12 mouse cellular contexts compared by ENCODE assay signal in the genomic region with DNA sequence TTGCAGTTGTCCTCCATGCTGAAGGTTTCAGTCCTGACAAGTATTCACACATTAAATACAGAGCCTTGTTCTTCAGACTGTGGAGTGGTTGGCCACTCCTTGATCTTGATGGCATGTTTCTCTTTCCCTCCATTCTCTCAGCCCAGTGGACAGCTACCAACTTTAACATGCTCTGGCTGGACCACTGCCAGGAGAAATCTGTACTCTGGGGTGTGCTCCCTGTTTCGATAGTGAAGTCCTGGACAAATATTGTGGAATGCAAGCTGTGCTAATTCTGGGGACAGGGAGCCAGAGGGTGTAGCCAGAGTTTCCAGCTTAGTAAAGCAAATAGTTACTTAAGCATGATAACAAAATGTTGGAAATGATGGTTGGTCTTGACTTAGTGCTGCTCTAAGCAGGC. TPM values are rescaled to one million over a fixed set of nuclear protein-coding genes. Genes with fewer than 3 reads are reported as not detected.
DNase-seq lines count a peak whose midpoint lies in the region; ATAC-seq and TF ChIP-seq lines count a peak whose summit lies in the region.
"Had no signal": no experiment of that assay in that cellular context is flagged by ENCODE, and none has a peak within 500 bp of the region (broad histone marks: within the 10 kb centered on the region; RNA-seq: fewer than 3 reads in every experiment).

No protein-coding gene starts in this region.

- TF ChIP-seq CTCF in intestine, postnatal 0 days (IDR thresholded peaks at IDR 0.05; ENCODE audit: low read depth), result no peak
- no peak for TF ChIP-seq CTCF in heart, adult 2 months (IDR thresholded peaks at IDR 0.05)
- no peak; the same call in 1 of the 2 replicates for TF ChIP-seq CTCF in heart, postnatal 0 days (IDR thresholded peaks at IDR 0.05; ENCODE audit: low read depth)

- DNase-seq in heart, adult 2 months, result peak; percentile 31 to 49
- peak; percentile 66 for DNase-seq in heart, postnatal 0 days (ENCODE audit: low spot score)
- DNase-seq in lung, postnatal 14 days, result peak; percentile 67
- DNase-seq in spleen, postnatal 14 days (ENCODE audit: low spot score in 2 of 2), result no peak
- no peak for DNase-seq in layer of hippocampus, postnatal 36 days
- DNase-seq in cerebellum, adult 11-12 months, result no peak
- DNase-seq: kidney, adult 11 months had no signal

- no peak overlapping the region for H3K4me2 ChIP-seq in intestine, embryonic 15.5 days (replicated peaks)
- no peak overlapping the region for H3K4me2 ChIP-seq in intestine, postnatal 0 days (replicated peaks; ENCODE audit: low read depth)
- no peak overlapping the region for H3K4me2 ChIP-seq in heart, postnatal 0 days (ENCODE audit: low read depth, low read length)
- H3K4me2 ChIP-seq: limb, embryonic 15.5 days had no signal

- no peaks in the 10 kb centered on the region for H3K9me3 ChIP-seq in intestine, embryonic 15.5 days
- no peaks in the 10 kb centered on the region for H3K9me3 ChIP-seq in intestine, postnatal 0 days (ENCODE audit: control insufficient read depth)
- H3K9me3 ChIP-seq in heart, postnatal 0 days (replicated peaks; ENCODE audit: control insufficient read depth, low read length), result no peaks in the 10 kb centered on the region
- H3K9me3 ChIP-seq: limb, embryonic 15.5 days had no signal

- 0 out of 2 replicates have a peak, but pooled peaks cover 4% of the 10 kb centered on the region for H3K36me3 ChIP-seq in intestine, embryonic 15.5 days
- peaks cover 1% of the 10 kb centered on the region; the same call in 1 of the 2 replicates for H3K36me3 ChIP-seq in intestine, postnatal 0 days (ENCODE audit: control insufficient read depth, insufficient read depth)
- no peaks in the 10 kb centered on the region; the same call in 1 of the 2 replicates for H3K36me3 ChIP-seq in heart, adult 2 months (ENCODE audit: control insufficient read depth, insufficient read depth, low read length)
- H3K36me3 ChIP-seq in heart, postnatal 0 days (replicated peaks; ENCODE audit: control insufficient read depth, insufficient read depth, low read length), result peaks cover 8% of the 10 kb centered on the region

- WGBS in intestine, embryonic 15.5 days, result 39% methylated on average over 1 of the region's 1 CpGs
- 28% methylated on average over 1 of the region's 1 CpGs for WGBS in intestine, postnatal 0 days
- WGBS in heart, adult 2 months, result 40% methylated on average over 1 of the region's 1 CpGs
- WGBS in heart, postnatal 0 days, result 10% methylated on average over 1 of the region's 1 CpGs

- no peak overlapping the region for H3K9ac ChIP-seq in intestine, embryonic 15.5 days
- H3K9ac ChIP-seq in intestine, postnatal 0 days (ENCODE audit: low read depth, low read length), result no peak overlapping the region
- H3K9ac ChIP-seq in heart, adult 2 months (ENCODE audit: low read depth, low read length), result no peak overlapping the region
- no peak overlapping the region for H3K9ac ChIP-seq in heart, postnatal 0 days (replicated peaks; ENCODE audit: low read depth, low read length)
- H3K9ac ChIP-seq: limb, embryonic 15.5 days had no signal

- H3K79me2 ChIP-seq in heart, adult 2 months (replicated peaks; ENCODE audit: control insufficient read depth, insufficient read depth, low read length), result no peaks in the 10 kb centered on the region

- no peaks in the 10 kb centered on the region for H3K27me3 ChIP-seq in intestine, embryonic 15.5 days (replicated peaks)
- H3K27me3 ChIP-seq in intestine, postnatal 0 days (replicated peaks; ENCODE audit: control insufficient read depth, insufficient read depth, low read length), result no peaks in the 10 kb centered on the region
- H3K27me3 ChIP-seq in heart, adult 2 months (ENCODE audit: control insufficient read depth, insufficient read depth, low read length), result no peaks in the 10 kb centered on the region
- no peaks in the 10 kb centered on the region for H3K27me3 ChIP-seq in heart, postnatal 0 days (ENCODE audit: control insufficient read depth, insufficient read depth, low read length)
- H3K27me3 ChIP-seq: CH12.LX; limb, embryonic 15.5 days had no signal

- no peak for TF ChIP-seq POLR2A in heart, adult 2 months (IDR thresholded peaks at IDR 0.05; ENCODE audit: insufficient read depth, low read depth, low read length)

- peak; percentile 46 for ATAC-seq in intestine, embryonic 15.5 days
- no peak for ATAC-seq in intestine, postnatal 0 days
- ATAC-seq in heart, postnatal 0 days (ENCODE audit: insufficient read depth, low read depth), result peak; percentile 74

- no peak overlapping the region for H3K4me3 ChIP-seq in intestine, embryonic 15.5 days (replicated peaks)
- no peak overlapping the region for H3K4me3 ChIP-seq in intestine, postnatal 0 days (ENCODE audit: low read depth, low read length)
- no peak overlapping the region for H3K4me3 ChIP-seq in heart, adult 2 months
- H3K4me3 ChIP-seq in heart, postnatal 0 days (ENCODE audit: low read depth, low read length), result no peak overlapping the region
- H3K4me3 ChIP-seq: erythroblast, embryonic 14.5 days; limb, embryonic 15.5 days had no signal

- no peak overlapping the region for H3K27ac ChIP-seq in intestine, embryonic 15.5 days
- H3K27ac ChIP-seq in intestine, postnatal 0 days (ENCODE audit: low read depth, low read length), result no peak overlapping the region
- no peak overlapping the region for H3K27ac ChIP-seq in heart, adult 2 months
- H3K27ac ChIP-seq in heart, postnatal 0 days (ENCODE audit: low read depth), result 0 out of 2 replicates have a peak overlapping the region, but pooled peaks have one; percentile 26
- H3K27ac ChIP-seq: limb, embryonic 15.5 days had no signal

- H3K4me1 ChIP-seq in intestine, embryonic 15.5 days (replicated peaks), result no peaks in the 10 kb centered on the region
- H3K4me1 ChIP-seq in intestine, postnatal 0 days (replicated peaks; ENCODE audit: control insufficient read depth, insufficient read depth, low read length), result 0 out of 2 replicates have a peak, but pooled peaks cover 3% of the 10 kb centered on the region
- H3K4me1 ChIP-seq in heart, adult 2 months (ENCODE audit: control insufficient read depth, insufficient read depth, low read length), result peaks cover 3% of the 10 kb centered on the region
- 0 out of 2 replicates have a peak, but pooled peaks cover 7% of the 10 kb centered on the region for H3K4me1 ChIP-seq in heart, postnatal 0 days (ENCODE audit: control insufficient read depth, insufficient read depth)

- TF ChIP-seq EP300 in heart, adult 2 months (IDR thresholded peaks at IDR 0.05; ENCODE audit: insufficient read depth, low read depth, low read length), result no peak
- TF ChIP-seq EP300 in heart, postnatal 0 days (IDR thresholded peaks at IDR 0.05; ENCODE audit: low read depth), result no peak

- intact Hi-C loops in heart, adult 2 months (cut with DNase I), result loop anchor here (5.0 kb wide), 1 partner anchor 108 kb away; no protein-coding TSS in a partner anchor

RNA-seq across cellular contexts. Expression of a gene that starts 24.0 kb away (rescaled TPM):
- polyA plus RNA-seq in intestine, embryonic 15.5 days (2015; fragmentation: Nextera tagmentation; extraction: Ambion mirVana), result 2.8 and 3.6 TPM in 2 replicates
- 2.5 and 2.7 TPM in 2 replicates for polyA plus RNA-seq in intestine, postnatal 0 days (2015; fragmentation: Nextera tagmentation; extraction: Ambion mirVana)
- 1 to 10 TPM; 3.8 to 7.0 TPM for total RNA-seq in heart, adult 2 months (2021)
- 5.5 and 6.4 TPM in 2 replicates for polyA plus RNA-seq in heart, adult 2 months (2012; rRNA removed)
- total RNA-seq in heart, postnatal 0 days (2014; rRNA removed; ENCODE audit: low replicate concordance), result 9.5 and 23.6 TPM in 2 replicates
- polyA plus RNA-seq in heart, postnatal 0 days (2015; fragmentation: Nextera tagmentation; extraction: Ambion mirVana), result 2.6 and 2.8 TPM in 2 replicates
- 1 to 10 TPM in 1 of 2 experiments, under 1 TPM in 1; 0.77 to 1.4 TPM for total RNA-seq in layer of hippocampus, postnatal 36 days (2021)

RNA-seq across cellular contexts. Expression of a gene that starts 28.5 kb away (rescaled TPM):
- 60.7 and 69.7 TPM in 2 replicates for polyA plus RNA-seq in intestine, embryonic 15.5 days (2015; fragmentation: Nextera tagmentation; extraction: Ambion mirVana)
- polyA plus RNA-seq in intestine, postnatal 0 days (2015; fragmentation: Nextera tagmentation; extraction: Ambion mirVana), result 25.9 and 30.4 TPM in 2 replicates
- total RNA-seq in heart, adult 2 months (2021), result 10 to 100 TPM; 59.5 to 64.3 TPM
- polyA plus RNA-seq in heart, adult 2 months (2012; rRNA removed), result 9.9 and 18.9 TPM in 2 replicates
- 58.2 and 73.2 TPM in 2 replicates for total RNA-seq in heart, postnatal 0 days (2014; rRNA removed; ENCODE audit: low replicate concordance)
- polyA plus RNA-seq in heart, postnatal 0 days (2015; fragmentation: Nextera tagmentation; extraction: Ambion mirVana), result 24.6 and 27.0 TPM in 2 replicates
- 100 to 1,000 TPM; 150 to 156 TPM for total RNA-seq in layer of hippocampus, postnatal 36 days (2021)

Comparison
In these comparisons a context has a peak if more than half of its experiments do, and no peak if none do; other contexts are left out.
1. DNase-seq: peak in heart, adult 2 months (2 of 2), heart, postnatal 0 days (single experiment) and lung, postnatal 14 days (single experiment); none in spleen, postnatal 14 days (0 of 2), layer of hippocampus, postnatal 36 days (0 of 2) and cerebellum, adult 11-12 months (single experiment).